Mouse (Mus musculus): ENCODE data around the gene Atp2a3.

The Atp2a3 gene

DNA sequence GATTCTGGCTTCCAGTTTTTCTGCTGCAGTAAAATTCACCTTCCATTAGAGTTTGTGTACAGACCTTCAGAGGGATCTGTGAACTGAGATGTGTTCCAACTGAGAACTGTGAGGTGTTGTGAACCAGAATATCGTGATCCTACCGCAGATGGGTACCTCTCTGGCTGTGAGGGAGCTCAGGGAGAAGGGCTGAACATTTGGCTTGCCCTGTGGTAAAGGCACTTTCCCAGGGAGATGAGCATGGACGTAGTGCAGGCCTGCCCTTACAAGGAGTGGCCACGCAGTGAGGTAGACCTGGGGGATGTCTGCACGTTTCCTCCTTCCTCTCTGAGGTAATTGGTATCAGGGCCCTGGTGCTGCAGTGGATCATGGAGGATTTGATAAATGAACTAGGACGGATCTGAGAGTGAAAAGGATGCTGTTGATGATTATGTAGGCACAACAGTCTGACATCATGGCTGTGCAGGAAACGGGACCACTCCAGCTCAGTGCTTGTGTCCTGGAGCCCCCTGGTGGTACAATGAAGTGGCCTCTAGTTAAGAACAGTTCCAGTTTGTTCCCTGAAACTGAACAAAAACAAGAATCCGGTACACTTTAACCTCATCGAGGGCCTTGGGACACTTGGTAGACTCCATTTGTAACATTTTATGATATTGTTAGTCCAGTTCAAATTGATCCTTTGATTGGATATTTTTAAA, 78.3 kb downstream of the Atp2a3 start:
- no peak for DNase-seq
